Mouse (Mus musculus): ENCODE data around the gene Pgbd5. TPM values are rescaled to one million over a fixed set of nuclear protein-coding genes. Genes with fewer than 3 reads are reported as not detected.

The Pgbd5 gene
- polyA plus RNA-seq, 1 experiment from 2014 or later, result 1.9 TPM

- no peak overlapping the region for H3K4me2 ChIP-seq
- no peaks in the 10 kb centered on the region for H3K27me3 ChIP-seq (ENCODE audit: control insufficient read depth, insufficient read depth, low read length)
- H3K4me1 ChIP-seq (ENCODE audit: control insufficient read depth, insufficient read depth, low read length), result no peaks in the 10 kb centered on the region
- no peak for ATAC-seq (replicated peaks; ENCODE audit: insufficient number of reproducible peaks, low FRiP score, low TSS enrichment)
- no peak overlapping the region for H3K4me3 ChIP-seq (ENCODE audit: low read depth, low read length)
- H3K9me3 ChIP-seq (replicated peaks; ENCODE audit: control insufficient read depth, low read length), result no peaks in the 10 kb centered on the region; the same call in 1 of the 2 replicates
- H3K27ac ChIP-seq (ENCODE audit: low read depth, low read length), result no peak overlapping the region
- 77% methylated on average over 3 of the region's 3 CpGs for WGBS (ENCODE audit: insufficient replicate concordance)
- no peak overlapping the region for H3K9ac ChIP-seq (ENCODE audit: low read depth, low read length)
- H3K36me3 ChIP-seq (ENCODE audit: control insufficient read depth, insufficient read depth, low read length), result no peaks in the 10 kb centered on the region
Measured at GRCm38 (mm10) chr8:124360911-124361310, 78.5 kb downstream of the Pgbd5 start.

- no peak overlapping the region for H3K4me2 ChIP-seq
- H3K4me3 ChIP-seq (ENCODE audit: low read depth, low read length), result no peak overlapping the region
- WGBS (ENCODE audit: insufficient replicate concordance), result 55% methylated on average over 5 of the region's 5 CpGs
- no peaks in the 10 kb centered on the region for H3K36me3 ChIP-seq (ENCODE audit: control insufficient read depth, insufficient read depth, low read length)
- H3K9me3 ChIP-seq (replicated peaks; ENCODE audit: control insufficient read depth, low read length), result no peaks in the 10 kb centered on the region
- H3K27ac ChIP-seq (ENCODE audit: low read depth, low read length), result no peak overlapping the region
- no peak overlapping the region for H3K9ac ChIP-seq (ENCODE audit: low read depth, low read length)
- no peak for ATAC-seq (replicated peaks; ENCODE audit: insufficient number of reproducible peaks, low FRiP score, low TSS enrichment)
- no peaks in the 10 kb centered on the region; the same call in 1 of the 2 replicates for H3K27me3 ChIP-seq (ENCODE audit: control insufficient read depth, insufficient read depth, low read length)
- H3K4me1 ChIP-seq (ENCODE audit: control insufficient read depth, insufficient read depth, low read length), result no peaks in the 10 kb centered on the region; the same call in none of the 2 replicates
Measured at GRCm38 (mm10) chr8:124351636-124352035, 87.8 kb downstream of the Pgbd5 start.

- ATAC-seq (replicated peaks; ENCODE audit: insufficient number of reproducible peaks, low FRiP score, low TSS enrichment), result no peak
- Histone ChIP-seq H3K9ac (ENCODE audit: low read depth, low read length) (no peak overlapping the region), H3K27ac (ENCODE audit: low read depth, low read length) (no peak overlapping the region), H3K4me3 (ENCODE audit: low read depth, low read length) (no peak overlapping the region), H3K4me1 (ENCODE audit: control insufficient read depth, insufficient read depth, low read length) (no peaks in the 10 kb centered on the region; the same call in none of the 2 replicates), H3K4me2 (no peak overlapping the region), H3K36me3 (ENCODE audit: control insufficient read depth, insufficient read depth, low read length) (0 out of 2 replicates have a peak, but pooled peaks cover 3% of the 10 kb centered on the region), H3K9me3 (replicated peaks; ENCODE audit: control insufficient read depth, low read length) (no peaks in the 10 kb centered on the region), H3K27me3 (ENCODE audit: control insufficient read depth, insufficient read depth, low read length) (no peaks in the 10 kb centered on the region; the same call in 1 of the 2 replicates)
- WGBS (ENCODE audit: insufficient replicate concordance), result 38% methylated on average over 7 of the region's 7 CpGs
Measured at GRCm38 (mm10) chr8:124349663-124350062, 89.8 kb downstream of the Pgbd5 start.

- Histone ChIP-seq H3K4me1 (ENCODE audit: control insufficient read depth, insufficient read depth, low read length) (no peaks in the 10 kb centered on the region; the same call in none of the 2 replicates), H3K9ac (ENCODE audit: low read depth, low read length) (no peak overlapping the region), H3K4me3 (ENCODE audit: low read depth, low read length) (no peak overlapping the region), H3K4me2 (no peak overlapping the region), H3K27me3 (ENCODE audit: control insufficient read depth, insufficient read depth, low read length) (no peaks in the 10 kb centered on the region; the same call in 1 of the 2 replicates), H3K9me3 (replicated peaks; ENCODE audit: control insufficient read depth, low read length) (no peaks in the 10 kb centered on the region), H3K27ac (ENCODE audit: low read depth, low read length) (no peak overlapping the region), H3K36me3 (ENCODE audit: control insufficient read depth, insufficient read depth, low read length) (0 out of 2 replicates have a peak, but pooled peaks cover 3% of the 10 kb centered on the region)
- no peak for ATAC-seq (replicated peaks; ENCODE audit: insufficient number of reproducible peaks, low FRiP score, low TSS enrichment)
- 68% methylated on average over 1 of the region's 1 CpGs for WGBS (ENCODE audit: insufficient replicate concordance)
Measured at GRCm38 (mm10) chr8:124348087-124348486, 91.4 kb downstream of the Pgbd5 start.

- H3K36me3 ChIP-seq (ENCODE audit: control insufficient read depth, insufficient read depth, low read length), result 0 out of 2 replicates have a peak, but pooled peaks cover 3% of the 10 kb centered on the region
- no peak overlapping the region for H3K9ac ChIP-seq (ENCODE audit: low read depth, low read length)
- H3K4me2 ChIP-seq, result peak overlapping the region; percentile 24
- H3K27ac ChIP-seq (ENCODE audit: low read depth, low read length), result no peak overlapping the region
- H3K27me3 ChIP-seq (ENCODE audit: control insufficient read depth, insufficient read depth, low read length), result no peaks in the 10 kb centered on the region; the same call in 1 of the 2 replicates
- no peaks in the 10 kb centered on the region; the same call in none of the 2 replicates for H3K4me1 ChIP-seq (ENCODE audit: control insufficient read depth, insufficient read depth, low read length)
- no peak overlapping the region for H3K4me3 ChIP-seq (ENCODE audit: low read depth, low read length)
- ATAC-seq (replicated peaks; ENCODE audit: insufficient number of reproducible peaks, low FRiP score, low TSS enrichment), result 0 out of 2 replicates have a peak, but pooled peaks have one; percentile 4
- no peaks in the 10 kb centered on the region for H3K9me3 ChIP-seq (replicated peaks; ENCODE audit: control insufficient read depth, low read length)
- WGBS (ENCODE audit: insufficient replicate concordance), result 39% methylated on average over 19 of the region's 19 CpGs
Measured at GRCm38 (mm10) chr8:124346852-124347523, 92.5 kb downstream of the Pgbd5 start.

- WGBS (ENCODE audit: insufficient replicate concordance), result 83% methylated on average over 10 of the region's 10 CpGs
- Histone ChIP-seq H3K4me3 (ENCODE audit: low read depth, low read length) (no peak overlapping the region), H3K4me1 (ENCODE audit: control insufficient read depth, insufficient read depth, low read length) (no peaks in the 10 kb centered on the region; the same call in none of the 2 replicates), H3K27me3 (ENCODE audit: control insufficient read depth, insufficient read depth, low read length) (no peaks in the 10 kb centered on the region), H3K9ac (ENCODE audit: low read depth, low read length) (no peak overlapping the region), H3K36me3 (ENCODE audit: control insufficient read depth, insufficient read depth, low read length) (peaks cover 10% of the 10 kb centered on the region), H3K9me3 (replicated peaks; ENCODE audit: control insufficient read depth, low read length) (no peaks in the 10 kb centered on the region), H3K27ac (ENCODE audit: low read depth, low read length) (no peak overlapping the region), H3K4me2 (no peak overlapping the region)
- no peak for ATAC-seq (replicated peaks; ENCODE audit: insufficient number of reproducible peaks, low FRiP score, low TSS enrichment)
Measured at GRCm38 (mm10) chr8:124345098-124345497, 94.4 kb downstream of the Pgbd5 start.

- peaks cover 13% of the 10 kb centered on the region for H3K36me3 ChIP-seq (ENCODE audit: control insufficient read depth, insufficient read depth, low read length)
- ATAC-seq (replicated peaks; ENCODE audit: insufficient number of reproducible peaks, low FRiP score, low TSS enrichment), result no peak
Measured at GRCm38 (mm10) chr8:124343991-124344390, 95.5 kb downstream of the Pgbd5 start.

GRCm38 (mm10) chr8:124343151-124343550, 96.3 kb downstream of the Pgbd5 start:
- Histone ChIP-seq H3K9me3 (replicated peaks; ENCODE audit: control insufficient read depth, low read length) (no peaks in the 10 kb centered on the region), H3K4me1 (ENCODE audit: control insufficient read depth, insufficient read depth, low read length) (no peaks in the 10 kb centered on the region; the same call in none of the 2 replicates), H3K4me2 (no peak overlapping the region), H3K27me3 (ENCODE audit: control insufficient read depth, insufficient read depth, low read length) (no peaks in the 10 kb centered on the region), H3K36me3 (ENCODE audit: control insufficient read depth, insufficient read depth, low read length) (peaks cover 15% of the 10 kb centered on the region), H3K9ac (ENCODE audit: low read depth, low read length) (no peak overlapping the region), H3K27ac (ENCODE audit: low read depth, low read length) (no peak overlapping the region; the same call in 1 of the 2 replicates), H3K4me3 (ENCODE audit: low read depth, low read length) (no peak overlapping the region)
- WGBS (ENCODE audit: insufficient replicate concordance), result 84% methylated on average over 15 of the region's 15 CpGs
- no peak for ATAC-seq (replicated peaks; ENCODE audit: insufficient number of reproducible peaks, low FRiP score, low TSS enrichment)

More at GRCm38 (mm10) chr8:124343991-124344390, 95.5 kb downstream of the Pgbd5 start:
- Histone ChIP-seq H3K4me3 (ENCODE audit: low read depth, low read length) (no peak overlapping the region), H3K27me3 (ENCODE audit: control insufficient read depth, insufficient read depth, low read length) (no peaks in the 10 kb centered on the region), H3K4me2 (no peak overlapping the region), H3K9me3 (replicated peaks; ENCODE audit: control insufficient read depth, low read length) (no peaks in the 10 kb centered on the region), H3K9ac (ENCODE audit: low read depth, low read length) (no peak overlapping the region), H3K4me1 (ENCODE audit: control insufficient read depth, insufficient read depth, low read length) (no peaks in the 10 kb centered on the region; the same call in none of the 2 replicates), H3K27ac (ENCODE audit: low read depth, low read length) (no peak overlapping the region)
- WGBS (ENCODE audit: insufficient replicate concordance), result 87% methylated on average over 12 of the region's 12 CpGs
